Mouse (Mus musculus) forelimb bud, embryonic 11.5 days (tissue): ENCODE measurements around the gene Fam189a2.

Experiments used
- DNase-seq: peaks from one replicate; pipeline ENCODE4 v3.0.0-alpha.2; 2012; ENCODE audit warnings: low read depth, low spot score

Fam189a2 gene

GRCm38 (mm10) chr19:23972881-23973649 lies 57.8 kb downstream of the Fam189a2 start:
- no peak for DNase-seq

- no peak for DNase-seq
These were observed 59.4 kb downstream of the Fam189a2 start for GRCm38 (mm10) chr19:23971391-23971790.

- no peak for DNase-seq
These were observed 60.4 kb downstream of the Fam189a2 start for GRCm38 (mm10) chr19:23970374-23970773.

- no peak for DNase-seq
These were observed 62.0 kb downstream of the Fam189a2 start for GRCm38 (mm10) chr19:23968862-23969225.

- DNase-seq = no peak
These were observed 62.5 kb downstream of the Fam189a2 start for GRCm38 (mm10) chr19:23968125-23968861.

- no peak for DNase-seq
These were observed 63.7 kb downstream of the Fam189a2 start for GRCm38 (mm10) chr19:23967156-23967555.

- no peak for DNase-seq
These were observed 64.4 kb downstream of the Fam189a2 start for GRCm38 (mm10) chr19:23966376-23966775.

GRCm38 (mm10) chr19:23964401-23964910 lies 66.4 kb downstream of the Fam189a2 start:
- no peak for DNase-seq

- peak; percentile 77 for DNase-seq
These were observed 69.3 kb downstream of the Fam189a2 start for GRCm38 (mm10) chr19:23961516-23961915.

GRCm38 (mm10) chr19:23960831-23961447 lies 69.9 kb downstream of the Fam189a2 start:
- no peak for DNase-seq

GRCm38 (mm10) chr19:23960275-23960674 lies 70.5 kb downstream of the Fam189a2 start:
- no peak for DNase-seq

- DNase-seq = no peak
These were observed 70.9 kb downstream of the Fam189a2 start for GRCm38 (mm10) chr19:23959870-23960269.

- peak; percentile 64 for DNase-seq
These were observed 71.9 kb downstream of the Fam189a2 start for GRCm38 (mm10) chr19:23958925-23959324.

GRCm38 (mm10) chr19:23957563-23957962 lies 73.3 kb downstream of the Fam189a2 start:
- no peak for DNase-seq

- no peak for DNase-seq
These were observed 74.4 kb downstream of the Fam189a2 start for GRCm38 (mm10) chr19:23956299-23956975.

- DNase-seq = no peak
These were observed 75.4 kb downstream of the Fam189a2 start for GRCm38 (mm10) chr19:23955461-23955860.

GRCm38 (mm10) chr19:23948301-23949000 lies 82.4 kb downstream of the Fam189a2 start:
- no peak for DNase-seq

- DNase-seq = no peak
These were observed 82.9 kb downstream of the Fam189a2 start for GRCm38 (mm10) chr19:23947871-23948270.

GRCm38 (mm10) chr19:23946751-23947150 lies 84.1 kb downstream of the Fam189a2 start:
- DNase-seq = no peak

- DNase-seq = no peak
These were observed 84.7 kb downstream of the Fam189a2 start for GRCm38 (mm10) chr19:23946026-23946685.

- no peak for DNase-seq
These were observed 87.9 kb downstream of the Fam189a2 start for GRCm38 (mm10) chr19:23942886-23943285.
